ENCODE assay signal across 9 mouse cellular contexts in genomic region chr7:19001066-19001806, GRCm38 (mm10). TPM values are rescaled to one million over a fixed set of nuclear protein-coding genes. Genes with fewer than 3 reads are reported as not detected.
DNase-seq lines count a peak whose midpoint lies in the region; ATAC-seq and TF ChIP-seq lines count a peak whose summit lies in the region.
"Had no signal": no experiment of that assay in that cellular context is flagged by ENCODE, and none has a peak within 500 bp of the region (broad histone marks: within the 10 kb centered on the region; RNA-seq: fewer than 3 reads in every experiment).

No protein-coding gene starts in this region.

- DNase-seq in cerebellum, adult 2 months = peak; percentile 25 to 31
- DNase-seq in heart, adult 11 months = peak; percentile 99
- peak; percentile 81 to 82 for DNase-seq in lung, adult 18-20 months
- DNase-seq in frontal cortex, adult 2 months (ENCODE audit: extremely low spot score in 1 of 2, low spot score in 1 of 2) = no peak

- no peak overlapping the region for H3K4me3 ChIP-seq in cerebellum, adult 2 months (replicated peaks; ENCODE audit: insufficient read depth, low read depth, low read length)
- peak overlapping the region; percentile 59 for H3K4me3 ChIP-seq in brown adipose tissue, adult 24 weeks (ENCODE audit: insufficient read depth, low read depth, low read length)
- H3K4me3 ChIP-seq in intestine, embryonic 16.5 days (ENCODE audit: low read length) = peak overlapping the region; percentile 44
- H3K4me3 ChIP-seq in neural tube, embryonic 13.5 days = peak overlapping the region; percentile 38

- no peak for TF ChIP-seq CTCF in cerebellum, adult 2 months (IDR thresholded peaks at IDR 0.05; ENCODE audit: borderline replicate concordance, insufficient read depth, low read depth, low read length)

- H3K9me3 ChIP-seq in intestine, embryonic 16.5 days (ENCODE audit: control insufficient read depth, low read length) = no peaks in the 10 kb centered on the region
- no peaks in the 10 kb centered on the region for H3K9me3 ChIP-seq in neural tube, embryonic 13.5 days

- H3K27me3 ChIP-seq in cerebellum, adult 2 months (ENCODE audit: control insufficient read depth, insufficient read depth, low read length) = no peaks in the 10 kb centered on the region
- no peaks in the 10 kb centered on the region for H3K27me3 ChIP-seq in intestine, embryonic 16.5 days (replicated peaks; ENCODE audit: control insufficient read depth, insufficient read depth, low read length)
- no peaks in the 10 kb centered on the region for H3K27me3 ChIP-seq in neural tube, embryonic 13.5 days

- 53% methylated on average over 18 of the region's 18 CpGs for WGBS in cerebellum, adult 2 months
- 28% methylated on average over 18 of the region's 18 CpGs for WGBS in intestine, embryonic 16.5 days
- 29% methylated on average over 18 of the region's 18 CpGs for WGBS in neural tube, embryonic 13.5 days

- H3K4me1 ChIP-seq in cerebellum, adult 2 months (ENCODE audit: control insufficient read depth, insufficient read depth, low read length) = peaks cover 18% of the 10 kb centered on the region
- peaks cover 11% of the 10 kb centered on the region for H3K4me1 ChIP-seq in brown adipose tissue, adult 24 weeks (ENCODE audit: control insufficient read depth, insufficient read depth, insufficient read length, low read length)
- peaks cover 39% of the 10 kb centered on the region for H3K4me1 ChIP-seq in intestine, embryonic 16.5 days (ENCODE audit: control insufficient read depth, insufficient read depth, low read length)
- H3K4me1 ChIP-seq in neural tube, embryonic 13.5 days (replicated peaks) = peaks cover 63% of the 10 kb centered on the region

- H3K9ac ChIP-seq in intestine, embryonic 16.5 days (ENCODE audit: low read depth, low read length) = peak overlapping the region; percentile 68
- peak overlapping the region; percentile 73 for H3K9ac ChIP-seq in neural tube, embryonic 13.5 days

- H3K27ac ChIP-seq in cerebellum, adult 2 months (ENCODE audit: insufficient read depth, low read length) = no peak overlapping the region
- H3K27ac ChIP-seq in brown adipose tissue, adult 24 weeks (replicated peaks; ENCODE audit: low read depth, low read length) = peak overlapping the region; percentile 86
- H3K27ac ChIP-seq in intestine, embryonic 16.5 days (ENCODE audit: low read length) = peak overlapping the region; percentile 73
- 0 out of 2 replicates have a peak overlapping the region, but pooled peaks have one; percentile 33 for H3K27ac ChIP-seq in neural tube, embryonic 13.5 days (replicated peaks)

- peaks cover 6% of the 10 kb centered on the region for H3K36me3 ChIP-seq in intestine, embryonic 16.5 days (ENCODE audit: control insufficient read depth, insufficient read depth, low read length)
- H3K36me3 ChIP-seq in neural tube, embryonic 13.5 days = peaks cover 20% of the 10 kb centered on the region

- H3K4me2 ChIP-seq in intestine, embryonic 16.5 days (ENCODE audit: low read depth, low read length) = peak overlapping the region; percentile 57
- peak overlapping the region; percentile 57 for H3K4me2 ChIP-seq in neural tube, embryonic 13.5 days

- no peak for ATAC-seq in cerebellum, adult (ENCODE audit: insufficient number of reproducible peaks, low FRiP score, low TSS enrichment)
- ATAC-seq in intestine, embryonic 16.5 days = peak; percentile 7; the same call in 1 of the 2 replicates
- ATAC-seq in neural tube, embryonic 13.5 days (ENCODE audit: low read depth) = no peak

- TF ChIP-seq POLR2A in cerebellum, adult 2 months (IDR thresholded peaks at IDR 0.05; ENCODE audit: borderline replicate concordance, insufficient read depth, low read length) = no peak

RNA-seq across cellular contexts. Expression of gene Irf2bp1, which starts 2.6 kb away (rescaled TPM):
- polyA plus RNA-seq in cerebellum, adult 2 months (2012; rRNA removed) = 37.7 and 41.5 TPM in 2 replicates
- 7.9 and 11.4 TPM in 2 replicates for polyA plus RNA-seq in brown adipose tissue, adult 24 weeks (2012; ENCODE audit: insufficient read depth, insufficient read length, missing spikeins)
- 17.0 and 17.1 TPM in 2 replicates for polyA plus RNA-seq in intestine, embryonic 16.5 days (2015; fragmentation: Nextera tagmentation; extraction: Ambion mirVana)
- 28.4 and 29.9 TPM in 2 replicates for polyA plus RNA-seq in neural tube, embryonic 13.5 days (2015; fragmentation: Nextera tagmentation; extraction: Ambion mirVana)
- polyA plus RNA-seq in frontal cortex, adult 2 months (2012; rRNA removed) = 29.0 and 30.5 TPM in 2 replicates

RNA-seq across cellular contexts. Expression of gene Mypop, which starts 10.2 kb away (rescaled TPM):
- 52.6 and 55.3 TPM in 2 replicates for polyA plus RNA-seq in cerebellum, adult 2 months (2012; rRNA removed)
- 2.7 and 6.0 TPM in 2 replicates for polyA plus RNA-seq in brown adipose tissue, adult 24 weeks (2012; ENCODE audit: insufficient read depth, insufficient read length, missing spikeins)
- polyA plus RNA-seq in intestine, embryonic 16.5 days (2015; fragmentation: Nextera tagmentation; extraction: Ambion mirVana) = 1.7 TPM in 2 replicates
- 5.8 and 7.4 TPM in 2 replicates for polyA plus RNA-seq in neural tube, embryonic 13.5 days (2015; fragmentation: Nextera tagmentation; extraction: Ambion mirVana)
- polyA plus RNA-seq in frontal cortex, adult 2 months (2012; rRNA removed) = 39.9 and 46.2 TPM in 2 replicates

RNA-seq across cellular contexts. Expression of gene Nanos2, which starts 14.0 kb away (rescaled TPM):
- 2.0 and 2.7 TPM in 2 replicates for polyA plus RNA-seq in cerebellum, adult 2 months (2012; rRNA removed)
- not detected in 2 replicates for polyA plus RNA-seq in brown adipose tissue, adult 24 weeks (2012; ENCODE audit: insufficient read depth, insufficient read length, missing spikeins)
- not detected in 2 replicates for polyA plus RNA-seq in intestine, embryonic 16.5 days (2015; fragmentation: Nextera tagmentation; extraction: Ambion mirVana)
- 0.56 TPM in 2 replicates for polyA plus RNA-seq in neural tube, embryonic 13.5 days (2015; fragmentation: Nextera tagmentation; extraction: Ambion mirVana)
- polyA plus RNA-seq in frontal cortex, adult 2 months (2012; rRNA removed) = 2.9 and 4.1 TPM in 2 replicates
- polyA plus RNA-seq: C2C12 had no signal

RNA-seq across cellular contexts. Expression of gene Foxa3, which starts 22.1 kb away (rescaled TPM):
- not detected in 2 replicates for polyA plus RNA-seq in cerebellum, adult 2 months (2012; rRNA removed)
- polyA plus RNA-seq in brown adipose tissue, adult 24 weeks (2012; ENCODE audit: insufficient read depth, insufficient read length, missing spikeins) = not detected in 2 replicates
- polyA plus RNA-seq in intestine, embryonic 16.5 days (2015; fragmentation: Nextera tagmentation; extraction: Ambion mirVana) = 28.5 and 30.8 TPM in 2 replicates
- 0.13 and 0.14 TPM in 2 replicates for polyA plus RNA-seq in neural tube, embryonic 13.5 days (2015; fragmentation: Nextera tagmentation; extraction: Ambion mirVana)
- polyA plus RNA-seq in frontal cortex, adult 2 months (2012; rRNA removed) = not detected in 2 replicates

RNA-seq across cellular contexts. Expression of gene Sympk, which starts 22.9 kb away (rescaled TPM):
- 112 and 113 TPM in 2 replicates for polyA plus RNA-seq in cerebellum, adult 2 months (2012; rRNA removed)
- polyA plus RNA-seq in brown adipose tissue, adult 24 weeks (2012; ENCODE audit: insufficient read depth, insufficient read length, missing spikeins) = 28.1 and 42.9 TPM in 2 replicates
- polyA plus RNA-seq in intestine, embryonic 16.5 days (2015; fragmentation: Nextera tagmentation; extraction: Ambion mirVana) = 23.5 and 24.1 TPM in 2 replicates
- polyA plus RNA-seq in neural tube, embryonic 13.5 days (2015; fragmentation: Nextera tagmentation; extraction: Ambion mirVana) = 30.4 and 32.7 TPM in 2 replicates
- 118 and 120 TPM in 2 replicates for polyA plus RNA-seq in frontal cortex, adult 2 months (2012; rRNA removed)

Comparison
In these comparisons a context has a peak if more than half of its experiments do, and no peak if none do; other contexts are left out.
1. DNase-seq: peak in cerebellum, adult 2 months (2 of 2), heart, adult 11 months (single experiment) and lung, adult 18-20 months (2 of 2); none in frontal cortex, adult 2 months (0 of 2).